Mouse (Mus musculus): ENCODE measurements around the gene Tbc1d2b. TPM values are rescaled to one million over a fixed set of nuclear protein-coding genes. Genes with fewer than 3 reads are reported as not detected.

Gene Tbc1d2b
- polyA plus RNA-seq, 1 experiment from 2014 or later = 6.9 TPM

GRCm38 (mm10) chr9:90293641-90294398 is 23.2 kb upstream of the Tbc1d2b start:
- Histone ChIP-seq H3K9ac (replicated peaks; ENCODE audit: low read length) (no peak overlapping the region), H3K36me3 (ENCODE audit: control insufficient read depth, insufficient read depth, low read length) (no peaks in the 10 kb centered on the region), H3K27ac (replicated peaks; ENCODE audit: low read depth, low read length) (no peak overlapping the region), H3K4me1 (ENCODE audit: control insufficient read depth, insufficient read depth, low read length) (no peaks in the 10 kb centered on the region), H3K4me3 (replicated peaks; ENCODE audit: low read depth, low read length) (no peak overlapping the region), H3K27me3 (ENCODE audit: control insufficient read depth, insufficient read depth, low read length) (no peaks in the 10 kb centered on the region), H3K9me3 (ENCODE audit: control insufficient read depth, low read length) (no peaks in the 10 kb centered on the region), H3K4me2 (ENCODE audit: low read length) (no peak overlapping the region)
- WGBS = 65% methylated on average over 3 of the region's 3 CpGs
- ATAC-seq (ENCODE audit: low FRiP score, low TSS enrichment) (no peak), DNase-seq (no peak)

- DNase-seq (no peak), ATAC-seq (ENCODE audit: low FRiP score, low TSS enrichment) (no peak)
- H3K4me3 ChIP-seq (replicated peaks; ENCODE audit: low read depth, low read length) = no peak overlapping the region
- WGBS = 97% methylated on average over 3 of the region's 3 CpGs
- H3K27ac ChIP-seq (replicated peaks; ENCODE audit: low read depth, low read length) = no peak overlapping the region
- H3K4me1 ChIP-seq (ENCODE audit: control insufficient read depth, insufficient read depth, low read length) = no peaks in the 10 kb centered on the region
- no peak overlapping the region for H3K9ac ChIP-seq (replicated peaks; ENCODE audit: low read length)
- no peaks in the 10 kb centered on the region for H3K27me3 ChIP-seq (ENCODE audit: control insufficient read depth, insufficient read depth, low read length)
- H3K9me3 ChIP-seq (ENCODE audit: control insufficient read depth, low read length) = no peaks in the 10 kb centered on the region
- H3K4me2 ChIP-seq (ENCODE audit: low read length) = no peak overlapping the region
- H3K36me3 ChIP-seq (ENCODE audit: control insufficient read depth, insufficient read depth, low read length) = no peaks in the 10 kb centered on the region
These were observed 7.8 kb upstream of the Tbc1d2b start for GRCm38 (mm10) chr9:90278397-90278796.

GRCm38 (mm10) chr9:90277884-90278283 is 7.3 kb upstream of the Tbc1d2b start:
- ATAC-seq (ENCODE audit: low FRiP score, low TSS enrichment) (no peak), DNase-seq (no peak)
- H3K4me1 ChIP-seq (ENCODE audit: control insufficient read depth, insufficient read depth, low read length) = no peaks in the 10 kb centered on the region
- H3K4me3 ChIP-seq (replicated peaks; ENCODE audit: low read depth, low read length) = no peak overlapping the region
- H3K9me3 ChIP-seq (ENCODE audit: control insufficient read depth, low read length) = no peaks in the 10 kb centered on the region
- 90% methylated on average over 2 of the region's 2 CpGs for WGBS
- H3K9ac ChIP-seq (replicated peaks; ENCODE audit: low read length) = no peak overlapping the region
- H3K27me3 ChIP-seq (ENCODE audit: control insufficient read depth, insufficient read depth, low read length) = no peaks in the 10 kb centered on the region
- H3K36me3 ChIP-seq (ENCODE audit: control insufficient read depth, insufficient read depth, low read length) = no peaks in the 10 kb centered on the region
- H3K27ac ChIP-seq (replicated peaks; ENCODE audit: low read depth, low read length) = no peak overlapping the region
- H3K4me2 ChIP-seq (ENCODE audit: low read length) = no peak overlapping the region

GRCm38 (mm10) chr9:90276779-90277178 is 6.2 kb upstream of the Tbc1d2b start:
- DNase-seq (no peak), ATAC-seq (ENCODE audit: low FRiP score, low TSS enrichment) (no peak)
- Histone ChIP-seq H3K9ac (replicated peaks; ENCODE audit: low read length) (no peak overlapping the region), H3K4me1 (ENCODE audit: control insufficient read depth, insufficient read depth, low read length) (no peaks in the 10 kb centered on the region), H3K36me3 (ENCODE audit: control insufficient read depth, insufficient read depth, low read length) (no peaks in the 10 kb centered on the region), H3K4me3 (replicated peaks; ENCODE audit: low read depth, low read length) (no peak overlapping the region), H3K27ac (replicated peaks; ENCODE audit: low read depth, low read length) (no peak overlapping the region), H3K4me2 (ENCODE audit: low read length) (no peak overlapping the region), H3K27me3 (ENCODE audit: control insufficient read depth, insufficient read depth, low read length) (no peaks in the 10 kb centered on the region), H3K9me3 (ENCODE audit: control insufficient read depth, low read length) (no peaks in the 10 kb centered on the region)
- 72% methylated on average over 1 of the region's 1 CpGs for WGBS

- Histone ChIP-seq H3K4me3 (replicated peaks; ENCODE audit: low read depth, low read length) (no peak overlapping the region), H3K36me3 (ENCODE audit: control insufficient read depth, insufficient read depth, low read length) (no peaks in the 10 kb centered on the region), H3K9ac (replicated peaks; ENCODE audit: low read length) (no peak overlapping the region), H3K4me2 (ENCODE audit: low read length) (no peak overlapping the region), H3K27me3 (ENCODE audit: control insufficient read depth, insufficient read depth, low read length) (no peaks in the 10 kb centered on the region), H3K4me1 (ENCODE audit: control insufficient read depth, insufficient read depth, low read length) (no peaks in the 10 kb centered on the region), H3K27ac (replicated peaks; ENCODE audit: low read depth, low read length) (no peak overlapping the region), H3K9me3 (ENCODE audit: control insufficient read depth, low read length) (no peaks in the 10 kb centered on the region)
- 87% methylated on average over 5 of the region's 5 CpGs for WGBS
- DNase-seq (no peak), ATAC-seq (ENCODE audit: low FRiP score, low TSS enrichment) (no peak)
These were observed 5.3 kb upstream of the Tbc1d2b start for GRCm38 (mm10) chr9:90275906-90276305.

GRCm38 (mm10) chr9:90275500-90275899 is 4.9 kb upstream of the Tbc1d2b start:
- Histone ChIP-seq H3K4me2 (ENCODE audit: low read length) (no peak overlapping the region), H3K27me3 (ENCODE audit: control insufficient read depth, insufficient read depth, low read length) (no peaks in the 10 kb centered on the region), H3K36me3 (ENCODE audit: control insufficient read depth, insufficient read depth, low read length) (no peaks in the 10 kb centered on the region), H3K27ac (replicated peaks; ENCODE audit: low read depth, low read length) (no peak overlapping the region), H3K4me3 (replicated peaks; ENCODE audit: low read depth, low read length) (no peak overlapping the region), H3K4me1 (ENCODE audit: control insufficient read depth, insufficient read depth, low read length) (no peaks in the 10 kb centered on the region), H3K9ac (replicated peaks; ENCODE audit: low read length) (no peak overlapping the region), H3K9me3 (ENCODE audit: control insufficient read depth, low read length) (no peaks in the 10 kb centered on the region)
- DNase-seq (no peak), ATAC-seq (ENCODE audit: low FRiP score, low TSS enrichment) (no peak)
- 72% methylated on average over 2 of the region's 2 CpGs for WGBS

- Histone ChIP-seq H3K4me2 (ENCODE audit: low read length) (no peak overlapping the region), H3K9me3 (ENCODE audit: control insufficient read depth, low read length) (no peaks in the 10 kb centered on the region), H3K4me1 (ENCODE audit: control insufficient read depth, insufficient read depth, low read length) (peaks cover 7% of the 10 kb centered on the region), H3K9ac (replicated peaks; ENCODE audit: low read length) (no peak overlapping the region), H3K4me3 (replicated peaks; ENCODE audit: low read depth, low read length) (no peak overlapping the region), H3K27ac (replicated peaks; ENCODE audit: low read depth, low read length) (no peak overlapping the region), H3K36me3 (ENCODE audit: control insufficient read depth, insufficient read depth, low read length) (no peaks in the 10 kb centered on the region), H3K27me3 (ENCODE audit: control insufficient read depth, insufficient read depth, low read length) (no peaks in the 10 kb centered on the region; the same call in 1 of the 2 replicates)
- ATAC-seq (ENCODE audit: low FRiP score, low TSS enrichment) (no peak), DNase-seq (no peak)
- 86% methylated on average over 3 of the region's 3 CpGs for WGBS
These were observed 3.9 kb upstream of the Tbc1d2b start for GRCm38 (mm10) chr9:90274516-90274915.

GRCm38 (mm10) chr9:90272346-90272745 is 1.7 kb upstream of the Tbc1d2b start:
- WGBS = 67% methylated on average over 12 of the region's 12 CpGs
- Histone ChIP-seq H3K4me2 (ENCODE audit: low read length) (no peak overlapping the region), H3K27ac (replicated peaks; ENCODE audit: low read depth, low read length) (no peak overlapping the region), H3K27me3 (ENCODE audit: control insufficient read depth, insufficient read depth, low read length) (no peaks in the 10 kb centered on the region; the same call in 1 of the 2 replicates), H3K4me1 (ENCODE audit: control insufficient read depth, insufficient read depth, low read length) (peaks cover 11% of the 10 kb centered on the region), H3K36me3 (ENCODE audit: control insufficient read depth, insufficient read depth, low read length) (no peaks in the 10 kb centered on the region), H3K4me3 (replicated peaks; ENCODE audit: low read depth, low read length) (no peak overlapping the region), H3K9ac (replicated peaks; ENCODE audit: low read length) (no peak overlapping the region), H3K9me3 (ENCODE audit: control insufficient read depth, low read length) (no peaks in the 10 kb centered on the region)
- DNase-seq = no peak
- no peak for ATAC-seq (ENCODE audit: low FRiP score, low TSS enrichment)

- 79% methylated on average over 5 of the region's 5 CpGs for WGBS
- Histone ChIP-seq H3K27ac (replicated peaks; ENCODE audit: low read depth, low read length) (no peak overlapping the region), H3K27me3 (ENCODE audit: control insufficient read depth, insufficient read depth, low read length) (no peaks in the 10 kb centered on the region; the same call in 1 of the 2 replicates), H3K36me3 (ENCODE audit: control insufficient read depth, insufficient read depth, low read length) (no peaks in the 10 kb centered on the region), H3K4me1 (ENCODE audit: control insufficient read depth, insufficient read depth, low read length) (peaks cover 11% of the 10 kb centered on the region), H3K4me2 (ENCODE audit: low read length) (no peak overlapping the region), H3K9ac (replicated peaks; ENCODE audit: low read length) (no peak overlapping the region), H3K4me3 (replicated peaks; ENCODE audit: low read depth, low read length) (no peak overlapping the region), H3K9me3 (ENCODE audit: control insufficient read depth, low read length) (no peaks in the 10 kb centered on the region)
- no peak for DNase-seq
- ATAC-seq (ENCODE audit: low FRiP score, low TSS enrichment) = no peak
These were observed 1.0 kb upstream of the Tbc1d2b start for GRCm38 (mm10) chr9:90271541-90272090.
